Mouse (Mus musculus): ENCODE measurements around the gene Atp6v1g3. TPM values are rescaled to one million over a fixed set of nuclear protein-coding genes. Genes with fewer than 3 reads are reported as not detected.

Atp6v1g3 gene
- polyA plus RNA-seq, 2 experiments = 0.06 TPM; not detected in 1

DNA sequence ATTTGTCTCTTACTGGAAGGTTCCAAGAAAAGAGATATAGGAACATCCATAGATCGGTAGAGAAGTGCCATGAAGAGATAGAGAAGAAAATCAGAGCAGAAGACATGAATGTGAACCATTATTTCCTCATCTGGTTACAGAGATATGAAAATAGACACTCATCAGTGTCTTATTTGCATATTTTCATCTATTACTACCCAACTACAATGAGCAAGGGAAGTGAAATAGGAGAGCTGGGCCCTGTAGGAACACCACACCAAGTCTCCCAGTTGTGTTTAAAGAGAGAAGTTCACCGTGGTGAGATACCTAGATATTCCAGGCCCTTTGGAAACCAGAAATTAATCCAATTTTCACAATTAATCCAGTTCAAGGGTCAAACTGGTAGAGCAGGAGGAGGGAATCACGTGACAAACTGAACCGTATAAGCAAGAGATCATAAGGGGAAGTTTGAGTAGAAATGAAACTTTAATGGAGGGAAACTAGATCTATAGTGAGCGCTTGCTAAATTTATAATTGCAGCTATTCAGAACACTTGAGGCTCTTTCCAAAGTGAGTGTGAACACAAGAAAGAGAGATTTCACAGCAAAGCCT is 6.0 kb upstream of the Atp6v1g3 start:
- H3K9ac ChIP-seq (ENCODE audit: low read depth, low read length, severe bottlenecking) = no peak overlapping the region
- WGBS = 88% methylated on average over 5 of the region's 5 CpGs
- DNase-seq (ENCODE audit: low spot score) = no peak
- H3K4me3 ChIP-seq (replicated peaks; ENCODE audit: low read length) = no peak overlapping the region
- H3K27me3 ChIP-seq (ENCODE audit: control insufficient read depth, insufficient read depth, low read length) = no peaks in the 10 kb centered on the region
- H3K4me2 ChIP-seq (replicated peaks; ENCODE audit: low read depth, low read length, severe bottlenecking) = no peak overlapping the region
- H3K4me1 ChIP-seq (ENCODE audit: control insufficient read depth, insufficient read depth, low read length) = no peaks in the 10 kb centered on the region
- H3K27ac ChIP-seq (replicated peaks; ENCODE audit: low read depth, low read length) = no peak overlapping the region
- no peak for ATAC-seq (ENCODE audit: low FRiP score, low read depth)
- no peak for TF ChIP-seq POLR2A (IDR thresholded peaks at IDR 0.05; ENCODE audit: borderline replicate concordance, extremely low read depth, insufficient read depth, insufficient read length)
- no peaks in the 10 kb centered on the region for H3K36me3 ChIP-seq (ENCODE audit: control insufficient read depth, insufficient read depth, low read length)
- H3K9me3 ChIP-seq (ENCODE audit: control insufficient read depth, low read length) = no peaks in the 10 kb centered on the region

DNA sequence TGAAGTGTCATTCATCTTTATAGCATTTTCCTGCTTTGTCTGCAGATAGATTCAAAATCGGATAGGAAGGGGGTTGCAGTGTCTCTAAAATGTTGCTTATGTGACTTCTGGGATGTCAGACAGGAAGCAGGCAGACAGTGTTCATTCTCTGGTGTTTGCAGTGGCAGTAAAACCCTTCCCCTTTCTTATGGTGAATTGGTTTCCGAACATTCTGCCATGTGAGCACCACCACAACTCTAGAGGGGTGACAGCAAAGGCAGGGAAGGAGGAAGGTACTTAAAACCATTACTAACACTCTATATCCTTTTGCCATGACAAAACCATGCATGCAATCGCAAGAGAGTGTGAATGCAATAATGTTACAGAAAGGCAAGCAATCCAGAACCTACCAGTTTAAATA is 1.4 kb downstream of the Atp6v1g3 start:
- no peak for DNase-seq (ENCODE audit: low spot score)
- no peak overlapping the region for H3K27ac ChIP-seq (replicated peaks; ENCODE audit: low read depth, low read length)
- H3K9ac ChIP-seq (ENCODE audit: low read depth, low read length, severe bottlenecking) = no peak overlapping the region
- H3K36me3 ChIP-seq (ENCODE audit: control insufficient read depth, insufficient read depth, low read length) = no peaks in the 10 kb centered on the region
- no peak overlapping the region for H3K4me3 ChIP-seq (replicated peaks; ENCODE audit: low read length)
- peaks cover 4% of the 10 kb centered on the region; the same call in 1 of the 2 replicates for H3K4me1 ChIP-seq (ENCODE audit: control insufficient read depth, insufficient read depth, low read length)
- H3K27me3 ChIP-seq (ENCODE audit: control insufficient read depth, insufficient read depth, low read length) = peaks cover 5% of the 10 kb centered on the region; the same call in 1 of the 2 replicates
- no peak for TF ChIP-seq POLR2A (IDR thresholded peaks at IDR 0.05; ENCODE audit: borderline replicate concordance, extremely low read depth, insufficient read depth, insufficient read length)
- 81% methylated on average over 3 of the region's 3 CpGs for WGBS
- H3K4me2 ChIP-seq (replicated peaks; ENCODE audit: low read depth, low read length, severe bottlenecking) = no peak overlapping the region
- ATAC-seq (ENCODE audit: low FRiP score, low read depth) = no peak
- no peaks in the 10 kb centered on the region for H3K9me3 ChIP-seq (ENCODE audit: control insufficient read depth, low read length)

DNA sequence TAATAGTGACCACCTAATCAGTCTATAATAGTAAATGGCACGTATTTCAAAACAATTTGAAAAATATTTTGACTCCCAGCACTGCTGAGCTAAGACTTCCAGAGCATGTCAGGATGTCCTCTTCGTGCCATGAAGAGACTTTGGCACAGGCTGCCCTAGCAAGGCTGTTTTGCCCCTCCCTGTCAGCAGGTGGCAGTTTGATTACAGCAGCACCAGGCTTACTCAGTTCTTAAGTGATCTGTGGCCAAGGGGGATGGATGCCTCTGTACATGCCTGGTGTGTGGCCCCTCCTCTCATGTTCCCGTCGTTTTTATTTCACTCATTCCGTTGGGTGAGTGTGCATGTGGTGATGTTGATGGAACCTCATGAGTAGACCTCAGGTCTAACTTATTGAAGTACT is 2.3 kb downstream of the Atp6v1g3 start:
- no peak overlapping the region for H3K27ac ChIP-seq (replicated peaks; ENCODE audit: low read depth, low read length)
- H3K4me1 ChIP-seq (ENCODE audit: control insufficient read depth, insufficient read depth, low read length) = peaks cover 4% of the 10 kb centered on the region; the same call in 1 of the 2 replicates
- H3K4me3 ChIP-seq (replicated peaks; ENCODE audit: low read length) = no peak overlapping the region
- peaks cover 11% of the 10 kb centered on the region; the same call in 1 of the 2 replicates for H3K27me3 ChIP-seq (ENCODE audit: control insufficient read depth, insufficient read depth, low read length)
- no peaks in the 10 kb centered on the region for H3K9me3 ChIP-seq (ENCODE audit: control insufficient read depth, low read length)
- no peak overlapping the region for H3K9ac ChIP-seq (ENCODE audit: low read depth, low read length, severe bottlenecking)
- H3K36me3 ChIP-seq (ENCODE audit: control insufficient read depth, insufficient read depth, low read length) = no peaks in the 10 kb centered on the region
- no peak for TF ChIP-seq POLR2A (IDR thresholded peaks at IDR 0.05; ENCODE audit: borderline replicate concordance, extremely low read depth, insufficient read depth, insufficient read length)
- H3K4me2 ChIP-seq (replicated peaks; ENCODE audit: low read depth, low read length, severe bottlenecking) = no peak overlapping the region
- no peak for ATAC-seq (ENCODE audit: low FRiP score, low read depth)
- DNase-seq (ENCODE audit: low spot score) = no peak
- WGBS = 37% methylated on average over 5 of the region's 5 CpGs

DNA sequence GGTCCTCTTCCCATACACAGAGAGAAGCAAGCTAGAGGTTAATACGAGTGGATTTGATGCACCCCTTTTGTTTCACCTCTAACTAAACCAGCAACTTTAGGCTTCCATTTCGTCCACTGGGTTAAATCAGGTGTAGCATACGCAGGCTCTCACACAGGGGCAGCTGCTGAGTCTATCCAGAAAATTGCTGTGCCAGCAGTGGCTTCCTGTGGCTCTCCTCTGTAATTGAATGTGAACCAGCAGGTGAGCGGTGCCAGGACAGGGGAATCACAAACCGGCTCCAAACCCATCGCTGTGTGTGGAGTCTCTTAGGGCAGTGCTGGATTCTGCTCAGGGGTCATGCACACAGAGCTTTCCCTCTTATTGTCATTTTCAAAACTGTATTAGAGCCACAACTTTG is 7.6 kb downstream of the Atp6v1g3 start:
- WGBS = 42% methylated on average over 6 of the region's 6 CpGs
- Histone ChIP-seq H3K36me3 (ENCODE audit: control insufficient read depth, insufficient read depth, low read length) (no peaks in the 10 kb centered on the region), H3K4me3 (replicated peaks; ENCODE audit: low read length) (no peak overlapping the region), H3K27me3 (ENCODE audit: control insufficient read depth, insufficient read depth, low read length) (peaks cover 11% of the 10 kb centered on the region; the same call in 1 of the 2 replicates), H3K9ac (ENCODE audit: low read depth, low read length, severe bottlenecking) (no peak overlapping the region), H3K4me2 (replicated peaks; ENCODE audit: low read depth, low read length, severe bottlenecking) (no peak overlapping the region), H3K4me1 (ENCODE audit: control insufficient read depth, insufficient read depth, low read length) (peaks cover 14% of the 10 kb centered on the region), H3K27ac (replicated peaks; ENCODE audit: low read depth, low read length) (no peak overlapping the region), H3K9me3 (ENCODE audit: control insufficient read depth, low read length) (no peaks in the 10 kb centered on the region)
- ATAC-seq (ENCODE audit: low FRiP score, low read depth) = no peak
- no peak for TF ChIP-seq POLR2A (IDR thresholded peaks at IDR 0.05; ENCODE audit: borderline replicate concordance, extremely low read depth, insufficient read depth, insufficient read length)
- no peak for DNase-seq (ENCODE audit: low spot score)

DNA sequence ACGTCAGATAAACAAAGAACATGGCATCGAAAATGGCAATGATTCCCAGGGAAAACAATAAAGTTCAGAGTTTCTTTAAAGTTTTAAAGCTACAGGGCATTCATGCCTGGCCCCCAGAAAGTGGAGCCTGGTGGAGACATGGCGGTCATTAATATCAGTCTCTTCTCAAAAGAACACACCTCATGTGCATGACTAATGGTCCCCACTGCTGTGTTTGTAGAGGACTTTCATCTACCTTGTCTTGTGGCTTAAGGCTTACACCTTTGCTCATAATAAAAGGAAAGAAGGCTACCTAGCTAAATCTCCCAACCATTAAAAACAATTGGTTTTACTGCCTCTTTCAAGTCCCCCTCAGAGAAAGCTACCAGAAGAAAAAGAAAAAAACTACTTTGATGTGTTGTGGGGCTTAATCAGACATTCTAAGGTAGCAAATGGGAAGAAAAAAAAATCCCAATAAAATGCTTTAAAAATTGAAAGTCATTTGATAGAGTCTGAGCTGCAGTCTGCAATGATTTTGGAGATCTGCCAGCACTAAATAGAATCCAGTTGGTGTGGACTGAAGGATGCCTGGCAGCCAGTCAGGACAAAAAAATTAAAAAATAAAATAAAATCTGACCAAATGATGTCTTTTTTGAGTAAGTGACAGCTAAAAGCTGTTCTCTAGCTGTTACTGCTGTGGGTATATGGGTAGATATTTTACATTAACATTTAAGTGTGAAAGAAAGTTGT is 9.0 kb downstream of the Atp6v1g3 start:
- Histone ChIP-seq H3K27ac (replicated peaks; ENCODE audit: low read depth, low read length) (no peak overlapping the region), H3K4me2 (replicated peaks; ENCODE audit: low read depth, low read length, severe bottlenecking) (no peak overlapping the region), H3K4me1 (ENCODE audit: control insufficient read depth, insufficient read depth, low read length) (peaks cover 14% of the 10 kb centered on the region), H3K9ac (ENCODE audit: low read depth, low read length, severe bottlenecking) (no peak overlapping the region), H3K4me3 (replicated peaks; ENCODE audit: low read length) (no peak overlapping the region), H3K27me3 (ENCODE audit: control insufficient read depth, insufficient read depth, low read length) (peaks cover 11% of the 10 kb centered on the region; the same call in 1 of the 2 replicates), H3K9me3 (ENCODE audit: control insufficient read depth, low read length) (no peaks in the 10 kb centered on the region), H3K36me3 (ENCODE audit: control insufficient read depth, insufficient read depth, low read length) (no peaks in the 10 kb centered on the region)
- DNase-seq (ENCODE audit: low spot score) (peak; percentile 60), ATAC-seq (ENCODE audit: low FRiP score, low read depth) (no peak)
- TF ChIP-seq POLR2A (IDR thresholded peaks at IDR 0.05; ENCODE audit: borderline replicate concordance, extremely low read depth, insufficient read depth, insufficient read length) = no peak
- 18% methylated on average over 3 of the region's 3 CpGs for whole genome bisulfite sequencing

All from limb, embryonic 14.5 days (tissue).